Mouse (Mus musculus): Measurements from ENCODE around the gene AU021092.
"Not testable (repeated sequence)": the region's sequence is repeated elsewhere in the genome, so short reads cannot be mapped to it uniquely, and the experiment has no call there.

AU021092 gene

GRCm38 (mm10) chr16:5222140-5222539 lies at the start of gene AU021092:
TSS of gene AU021092 (minus strand) at chr16:5222299.
- DNase-seq: no peak

GRCm38 (mm10) chr16:5271411-5272035 lies 49.4 kb upstream of the AU021092 start:
- DNase-seq: no peak

GRCm38 (mm10) chr16:5263926-5264325 lies 41.8 kb upstream of the AU021092 start:
- DNase-seq: no peak

GRCm38 (mm10) chr16:5263156-5263555 lies 41.1 kb upstream of the AU021092 start:
- DNase-seq: no peak

- peak; percentile 96 to 97 for DNase-seq
Measured at GRCm38 (mm10) chr16:5255779-5256496, 33.8 kb upstream of the AU021092 start, which contains the start of gene Eef2kmt. TSS of gene Eef2kmt (minus strand) at chr16:5255983.

- DNase-seq: peak in 1 of 2 experiments; percentile 22
Measured at GRCm38 (mm10) chr16:5255081-5255740, 33.1 kb upstream of the AU021092 start.

- peak; percentile 57 to 66 for DNase-seq
Measured at GRCm38 (mm10) chr16:5254346-5255025, 32.4 kb upstream of the AU021092 start.

GRCm38 (mm10) chr16:5252260-5252659 lies 30.2 kb upstream of the AU021092 start:
- DNase-seq: no peak

GRCm38 (mm10) chr16:5250891-5251290 lies 28.8 kb upstream of the AU021092 start:
- DNase-seq: no peak

GRCm38 (mm10) chr16:5244411-5244810 lies 22.3 kb upstream of the AU021092 start:
- DNase-seq: peak; percentile 60 to 73

GRCm38 (mm10) chr16:5242882-5243281 lies 20.8 kb upstream of the AU021092 start:
- DNase-seq: no peak

GRCm38 (mm10) chr16:5242355-5242754 lies 20.3 kb upstream of the AU021092 start:
- no peak for DNase-seq

GRCm38 (mm10) chr16:5233418-5234313 lies 11.6 kb upstream of the AU021092 start, which contains the start of gene Alg1:
TSS of gene Alg1 (plus strand) at chr16:5233621.
- peak; percentile 96 to 97 for DNase-seq

- no peak for DNase-seq
Measured at GRCm38 (mm10) chr16:5232982-5233381, 10.9 kb upstream of the AU021092 start.

- not testable (repeated sequence) for DNase-seq
Measured at GRCm38 (mm10) chr16:5228103-5228502, 6.0 kb upstream of the AU021092 start.

- not testable (repeated sequence) for DNase-seq
Measured at GRCm38 (mm10) chr16:5227501-5227900, 5.4 kb upstream of the AU021092 start.

- not testable (repeated sequence) for DNase-seq
Measured at GRCm38 (mm10) chr16:5226534-5226933, 4.4 kb upstream of the AU021092 start.

- no peak for DNase-seq
Measured at GRCm38 (mm10) chr16:5221403-5221802, 696 bp downstream of the AU021092 start.

GRCm38 (mm10) chr16:5217341-5218133 lies 4.6 kb downstream of the AU021092 start:
- DNase-seq: no peak

- no peak for DNase-seq
Measured at GRCm38 (mm10) chr16:5216686-5217085, 5.4 kb downstream of the AU021092 start.

- no peak for DNase-seq
Measured at GRCm38 (mm10) chr16:5214126-5214525, 8.0 kb downstream of the AU021092 start.
